Mouse (Mus musculus) cerebellum, postnatal 25 days (tissue): Measurements from ENCODE around the gene Nhlrc3.

Source experiments
- DNase-seq, 2 experiments: peaks; one replicate each; pipeline ENCODE4 v3.0.0; 2021; ENCODE audit warnings: mixed read lengths in 2 of 2

The Nhlrc3 gene

GRCm38 (mm10) chr3:53463046-53463764, at the start of gene Nhlrc3, which contains the start of gene Proser1:
Nhlrc3 (minus strand) TSS chr3:53463332.
Proser1 (plus strand) TSS chr3:53463666.
- peak; percentile 98 for DNase-seq

DNA sequence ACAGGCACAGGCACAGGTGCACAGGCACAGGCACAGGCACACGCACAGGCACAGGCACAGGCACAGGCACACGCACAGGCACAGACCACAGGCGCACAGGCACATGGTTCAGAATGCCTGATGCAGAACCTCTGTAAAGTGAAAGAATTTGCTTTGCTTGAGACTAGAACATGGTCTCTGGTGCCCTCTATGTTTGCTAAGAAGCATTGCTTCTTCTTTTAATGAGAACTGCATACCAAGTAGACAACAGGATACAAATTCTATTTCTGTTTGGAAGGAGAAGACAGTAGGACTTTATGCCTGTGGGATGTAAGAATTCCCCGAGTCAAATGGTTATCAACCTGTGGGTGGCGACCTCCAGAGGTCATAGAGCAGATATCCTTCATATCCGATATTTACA, 39.3 kb upstream of the Nhlrc3 start:
- DNase-seq = no peak

DNA sequence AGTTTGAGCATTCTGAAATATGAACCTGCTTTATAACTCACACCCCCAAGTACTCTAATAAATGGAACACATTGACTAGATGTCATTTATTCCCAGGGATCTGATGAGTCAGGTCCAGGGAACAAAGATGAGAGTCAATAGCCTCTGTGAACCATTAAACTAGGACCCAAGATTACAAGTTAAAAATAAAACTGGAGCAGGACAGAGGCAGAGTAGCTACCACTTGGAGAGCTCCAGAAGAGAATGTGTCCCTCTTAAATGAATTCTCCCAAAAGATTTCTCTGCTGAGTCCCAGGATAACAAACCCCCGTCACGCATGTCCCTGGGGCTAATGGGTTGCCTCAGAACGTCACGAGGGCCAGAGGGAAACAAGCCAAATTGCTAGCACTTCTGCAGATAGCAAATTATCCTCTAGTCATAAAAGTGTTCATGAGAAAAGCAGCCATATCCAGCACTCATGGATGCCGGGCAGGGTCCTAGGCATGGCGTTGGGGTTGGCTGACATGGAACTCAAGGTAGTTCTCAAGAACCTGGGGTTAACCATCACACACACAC, 35.3 kb upstream of the Nhlrc3 start:
- no peak for DNase-seq

DNA sequence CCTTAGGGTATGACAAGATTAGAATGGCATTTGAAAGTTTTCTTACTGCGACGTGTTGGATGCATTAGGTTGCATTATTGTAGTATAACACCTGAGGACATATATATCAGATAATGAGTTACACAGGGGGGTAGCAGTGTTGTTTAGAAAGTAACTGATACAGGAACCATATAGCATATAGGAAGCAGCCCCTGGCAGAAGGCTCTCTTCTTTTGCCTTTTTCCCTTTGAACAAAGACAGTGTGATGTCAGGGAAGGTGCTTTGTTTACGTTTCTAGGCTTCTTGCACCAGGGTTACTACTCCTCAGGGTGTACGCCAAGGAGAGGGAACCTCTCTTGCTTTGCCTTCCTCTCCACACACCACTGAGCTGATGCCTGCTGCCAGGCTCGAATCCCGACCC, 25.2 kb upstream of the Nhlrc3 start, which contains the start of gene Stoml3:
TSS of gene Stoml3 (plus strand) at position 301 of the 400 bp plus-strand sequence.
- DNase-seq = no peak

DNA sequence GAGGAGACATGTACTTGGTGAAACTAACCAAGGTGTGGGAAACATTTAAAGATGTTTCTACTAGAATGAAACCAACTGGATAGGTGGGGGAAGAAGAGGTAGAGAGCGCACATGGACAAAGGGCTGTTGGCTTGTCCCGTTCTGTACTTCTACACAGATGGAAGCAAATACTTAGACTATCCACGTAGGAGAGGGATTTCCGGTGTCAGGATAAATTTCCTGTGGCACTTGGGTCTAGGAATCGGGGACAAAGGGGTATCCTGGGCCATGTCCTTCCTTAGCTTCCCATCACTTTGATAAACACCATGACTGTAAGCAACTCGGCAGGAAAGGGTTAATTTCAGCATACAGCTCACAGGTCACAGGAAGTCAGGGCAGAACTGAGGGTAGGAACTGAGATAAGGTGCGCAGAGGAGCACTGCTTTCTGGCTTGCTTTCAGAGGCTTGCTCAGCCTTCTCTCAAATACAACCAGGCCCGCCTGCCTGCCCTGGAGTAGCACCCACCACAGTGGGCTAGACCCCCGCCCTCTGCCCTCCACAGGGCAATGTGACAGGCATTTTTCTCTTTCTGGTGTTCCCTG, 24.0 kb upstream of the Nhlrc3 start:
- no peak for DNase-seq

DNA sequence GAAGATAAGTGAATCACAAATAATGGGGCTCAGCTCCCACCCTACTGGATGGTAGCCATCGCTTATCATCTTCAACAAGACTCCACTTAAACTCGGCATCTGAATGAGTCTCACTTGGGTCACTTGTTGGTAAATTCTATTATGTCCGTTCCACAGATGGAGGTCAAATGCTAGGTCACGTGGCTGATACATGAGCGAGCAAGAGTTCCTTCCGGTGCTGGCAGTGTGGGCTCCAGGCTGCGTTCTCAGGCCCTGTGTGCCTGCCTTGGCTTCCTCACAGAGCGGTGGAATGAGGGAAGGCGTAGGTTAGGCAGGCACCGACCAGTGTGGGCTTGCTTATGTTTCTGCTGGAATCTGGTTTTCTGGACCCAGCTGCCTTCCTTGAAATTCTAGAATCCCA, 23.4 kb upstream of the Nhlrc3 start:
- no peak for DNase-seq

- no peak for DNase-seq
These were observed 20.4 kb upstream of the Nhlrc3 start for GRCm38 (mm10) chr3:53483414-53484059.

DNA sequence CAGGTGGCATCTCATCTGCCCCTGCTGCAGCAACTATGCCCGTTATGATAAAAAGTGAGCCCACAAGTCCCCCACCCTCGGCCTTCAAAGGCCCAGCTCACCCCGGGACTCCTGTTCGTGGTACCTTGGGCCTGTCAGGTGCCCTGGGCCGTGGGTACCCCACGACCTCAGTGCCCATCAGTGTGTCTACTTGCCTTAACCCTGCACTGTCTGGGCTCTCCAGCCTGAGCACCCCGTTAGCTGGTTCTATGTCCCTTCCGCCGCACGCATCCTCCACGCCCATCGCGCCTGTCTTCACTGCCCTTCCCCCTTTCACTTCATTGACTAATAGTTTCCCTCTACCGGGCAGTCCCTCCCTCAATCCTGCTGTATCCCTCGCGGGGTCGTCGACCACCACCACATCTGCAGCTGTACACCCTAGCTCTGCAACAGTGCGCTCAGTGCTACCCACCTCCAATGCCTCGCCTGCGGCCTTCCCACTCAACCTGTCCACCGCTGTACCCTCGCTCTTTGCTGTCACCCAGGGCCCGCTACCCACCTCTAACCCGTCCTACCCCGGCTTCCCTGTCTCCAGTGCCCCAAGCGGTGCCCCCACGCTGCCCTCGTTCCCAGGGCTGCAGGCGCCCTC, 15.4 kb upstream of the Nhlrc3 start:
- no peak for DNase-seq

DNA sequence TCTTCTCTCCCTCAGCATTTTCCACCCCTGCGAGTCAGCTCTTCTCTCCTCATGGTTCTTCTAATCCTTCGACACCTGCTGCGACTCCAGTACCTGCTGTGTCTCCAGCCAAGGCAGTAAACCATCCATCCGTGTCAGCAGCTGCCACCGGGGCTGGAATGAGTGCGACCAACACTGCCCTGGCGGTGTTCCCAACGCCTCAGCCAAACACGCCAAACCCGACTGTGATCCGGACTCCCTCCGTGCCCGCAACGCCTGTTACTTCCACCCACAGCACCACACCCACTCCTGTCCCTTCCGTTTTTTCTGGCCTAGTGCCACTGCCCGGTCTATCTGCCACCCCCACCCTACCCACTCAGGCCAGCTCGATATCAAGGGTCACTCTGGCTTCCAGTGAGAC, 14.3 kb upstream of the Nhlrc3 start:
- peak; percentile 57 to 70 for DNase-seq

GRCm38 (mm10) chr3:53475889-53476288, 12.8 kb upstream of the Nhlrc3 start:
- peak; percentile 58 to 78 for DNase-seq

DNA sequence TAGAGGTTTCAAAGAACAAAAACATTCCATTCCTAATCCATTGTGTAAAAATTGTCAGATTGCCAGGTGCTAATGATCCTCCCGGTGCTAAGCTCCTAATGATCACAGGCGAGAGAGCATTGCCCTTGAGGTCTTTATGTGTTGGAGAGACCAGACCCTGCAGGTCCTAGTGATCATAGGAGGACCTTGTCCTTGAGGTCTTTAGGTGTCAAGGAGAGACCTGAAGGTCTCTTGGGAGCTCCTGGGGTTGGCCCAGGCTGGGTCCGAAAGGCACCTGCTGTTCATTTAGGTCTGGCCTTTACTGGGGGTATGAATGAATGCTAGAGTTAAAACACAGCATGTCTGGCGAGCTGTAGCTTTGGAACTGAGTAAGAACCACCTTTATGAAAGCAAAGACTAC, 11.0 kb upstream of the Nhlrc3 start:
- DNase-seq = no peak

DNA sequence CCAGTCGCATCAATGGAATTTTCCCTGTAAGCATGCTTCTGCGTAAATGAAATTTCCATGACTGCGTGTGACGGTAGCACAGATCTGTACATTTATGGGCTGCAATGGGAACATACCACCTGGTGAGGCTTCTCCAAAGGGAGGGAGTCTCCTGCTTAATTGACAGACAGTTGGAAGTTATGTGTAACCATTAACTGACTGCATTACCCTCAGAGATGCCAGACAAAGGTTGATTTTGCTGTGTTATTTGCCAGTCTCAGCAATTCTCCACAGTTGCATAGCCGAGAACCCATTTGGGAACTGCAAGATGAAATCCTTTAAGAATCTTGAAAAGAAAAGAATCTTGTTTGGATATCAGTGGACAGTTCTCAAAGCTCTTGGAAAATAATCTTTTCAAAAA, 8.9 kb upstream of the Nhlrc3 start:
- no peak for DNase-seq

GRCm38 (mm10) chr3:53469650-53470049, 6.5 kb upstream of the Nhlrc3 start:
- DNase-seq = no peak

DNA sequence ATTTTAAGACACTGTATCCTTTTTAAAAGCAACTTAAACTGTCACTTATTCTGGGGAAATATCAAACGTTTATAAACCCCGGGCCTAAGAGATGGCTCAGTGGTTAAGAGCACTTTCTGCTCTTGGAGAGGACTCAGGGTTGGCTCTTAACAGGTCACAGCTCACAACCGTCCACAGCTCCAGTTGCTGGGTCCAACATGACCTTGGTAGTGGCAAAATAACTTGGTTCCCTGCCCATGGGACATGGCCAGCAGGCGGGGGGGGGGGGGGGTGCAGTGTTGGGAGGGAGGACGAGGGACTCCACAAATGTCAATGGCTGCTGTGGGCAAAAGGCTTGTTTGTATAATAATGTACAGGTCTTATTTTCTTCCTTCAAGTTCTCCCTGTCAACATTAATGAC, 4.2 kb upstream of the Nhlrc3 start:
- DNase-seq = no peak

DNA sequence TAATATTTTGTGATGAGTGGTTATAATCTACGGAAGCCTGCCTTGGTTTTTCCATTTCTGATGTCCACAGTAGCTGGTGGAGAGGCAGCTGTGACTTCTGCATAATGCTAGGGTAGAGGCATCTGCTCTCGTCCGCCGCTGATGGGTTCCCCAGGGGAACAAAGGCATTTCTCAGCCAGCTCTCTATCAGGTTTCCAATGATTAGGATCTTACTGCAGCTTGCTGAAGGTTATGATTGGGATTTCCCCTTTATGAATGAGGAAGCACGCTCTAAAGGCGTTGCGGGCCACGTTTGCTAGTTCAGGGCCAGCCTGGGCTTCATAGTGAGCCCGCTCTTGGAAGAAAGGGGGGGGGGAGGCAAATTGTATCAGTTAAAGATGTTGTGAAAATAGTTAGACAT, 3.3 kb upstream of the Nhlrc3 start:
- DNase-seq = no peak

DNA sequence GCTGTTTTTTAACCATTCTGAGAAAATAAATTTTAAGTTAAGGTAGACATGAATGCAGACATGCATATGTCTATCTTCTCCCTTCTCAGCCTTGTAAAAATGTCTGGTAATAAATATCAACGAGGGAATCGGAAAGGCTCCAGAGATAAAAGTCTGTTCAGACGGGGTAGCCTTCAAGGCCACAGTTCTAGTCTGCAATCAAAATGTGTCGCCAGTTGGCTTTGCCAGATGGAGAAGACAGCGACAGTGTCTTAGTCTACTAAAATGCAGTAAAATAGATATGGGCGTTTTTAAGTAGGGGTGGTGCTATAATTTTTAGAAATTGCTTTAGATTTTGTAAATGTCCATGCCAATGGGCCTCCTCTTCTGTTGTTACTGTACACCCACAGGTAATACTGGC, 2.2 kb upstream of the Nhlrc3 start:
- no peak for DNase-seq

GRCm38 (mm10) chr3:53464146-53464698, 1.1 kb upstream of the Nhlrc3 start:
- DNase-seq = no peak

DNA sequence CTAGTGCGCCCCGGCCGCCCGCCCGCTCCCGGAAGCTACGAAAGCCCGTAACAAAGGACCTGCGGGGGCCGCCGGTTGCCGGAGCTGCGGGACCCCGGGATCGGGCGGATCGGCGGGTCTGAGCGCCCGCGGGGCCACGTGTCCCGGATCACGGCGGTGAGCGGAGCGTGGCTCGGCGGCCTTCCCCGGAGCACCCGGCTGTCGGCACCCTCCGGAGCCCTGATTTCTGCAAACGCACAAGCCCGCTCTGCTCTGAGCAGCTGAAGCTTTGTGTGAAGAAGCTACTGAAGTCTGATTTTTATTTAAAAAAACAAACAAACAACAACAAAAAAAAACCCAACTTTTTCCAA, 608 bp upstream of the Nhlrc3 start:
- no peak for DNase-seq

DNA sequence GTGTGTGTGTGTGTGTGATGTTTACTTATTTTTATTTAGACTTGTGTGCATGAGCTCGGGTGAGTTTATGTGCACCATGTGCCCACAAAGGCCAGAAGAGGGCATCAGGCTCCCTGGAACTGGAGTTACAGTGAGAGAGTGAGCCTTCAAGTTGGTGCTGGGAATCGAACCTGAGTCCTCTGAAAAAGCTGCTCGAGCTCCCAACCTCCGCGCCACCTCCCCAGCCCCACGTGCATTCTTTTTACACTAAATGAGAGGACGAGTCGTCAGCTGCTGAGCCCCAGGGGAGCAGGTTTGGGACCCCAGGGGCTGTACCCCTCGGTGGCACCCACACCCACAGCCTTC, 459 bp downstream of the Nhlrc3 start:
- DNase-seq = no peak

GRCm38 (mm10) chr3:53460106-53460505, 3.0 kb downstream of the Nhlrc3 start:
- no peak for DNase-seq

GRCm38 (mm10) chr3:53457750-53458149, 5.4 kb downstream of the Nhlrc3 start:
- no peak for DNase-seq

DNA sequence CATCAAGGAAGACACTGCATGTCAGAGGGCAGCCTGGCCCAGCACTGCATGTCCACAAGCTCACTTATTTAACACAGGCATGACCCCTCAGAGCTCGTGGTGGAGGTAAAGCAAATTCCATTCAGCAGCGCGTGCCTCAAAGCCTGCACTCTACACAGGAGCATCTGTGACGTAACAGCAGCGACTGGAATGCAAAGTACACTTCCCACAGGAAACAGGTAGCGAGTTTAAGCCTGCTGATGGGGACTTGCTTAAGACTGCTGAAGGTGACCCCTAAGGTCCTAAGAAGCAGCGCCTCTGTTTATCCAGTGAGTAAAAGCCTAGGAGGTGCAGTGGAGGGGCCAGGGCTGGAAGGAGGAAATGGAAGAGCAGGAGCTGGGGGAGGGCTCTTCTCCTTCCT, 8.1 kb downstream of the Nhlrc3 start:
- DNase-seq = no peak

- DNase-seq = no peak
These were observed 8.6 kb downstream of the Nhlrc3 start for GRCm38 (mm10) chr3:53454561-53454960.
